Mouse (Mus musculus) lung, embryonic 15.5 days (tissue): ENCODE results near the gene Prdm15. TPM values are rescaled to one million over a fixed set of nuclear protein-coding genes. Genes with fewer than 3 reads are reported as not detected.

Experiments
- ATAC-seq: fragments of 200-750 bp; cut with Nextera tagmentation; 2 replicates; pipeline ENCODE4 v1.8.0; 2017; ENCODE audit warnings: moderate number of reproducible peaks, borderline replicate concordance; ENCODE audit not compliant: low FRiP score, low TSS enrichment; ENCODE audit errors: extremely low read depth
- H3K27ac ChIP-seq: fragments of 300-500 bp; sonication (generic); 2 replicates; pipeline ENCODE4 v1.5.1; 2015; ENCODE audit warnings: moderate library complexity, mild to moderate bottlenecking, inconsistent platforms
- H3K27me3 ChIP-seq: fragments of 300-500 bp; sonication (generic); 2 replicates; pipeline ENCODE4 v1.6.1; 2015; ENCODE audit warnings: inconsistent platforms
- H3K36me3 ChIP-seq: fragments of 300-500 bp; sonication (generic); 2 replicates; pipeline ENCODE4 v1.6.1; 2015; ENCODE audit warnings: inconsistent platforms
- H3K4me1 ChIP-seq: fragments of 300-500 bp; sonication (generic); 2 replicates; pipeline ENCODE4 v1.6.1; 2015; ENCODE audit warnings: inconsistent platforms
- H3K4me2 ChIP-seq: fragments of 300-500 bp; sonication (generic); 2 replicates; pipeline ENCODE4 v1.6.1; 2015; ENCODE audit warnings: inconsistent platforms, mild to moderate bottlenecking, moderate library complexity
- H3K4me3 ChIP-seq: fragments of 300-500 bp; sonication (generic); 2 replicates; pipeline ENCODE4 v1.5.1; 2015; ENCODE audit warnings: mild to moderate bottlenecking, inconsistent platforms
- H3K9ac ChIP-seq: fragments of 300-500 bp; sonication (generic); 2 replicates; pipeline ENCODE4 v1.6.1; 2015; ENCODE audit warnings: inconsistent platforms
- H3K9me3 ChIP-seq: fragments of 300-500 bp; sonication (generic); 2 replicates; pipeline ENCODE4 v1.6.1; 2016; ENCODE audit warnings: inconsistent platforms
- WGBS: fragments of 180-500 bp; shearing (Covaris S2); methylation state at CpG from one replicate; pipeline ENCODE4 v1.1.7; 2015; 5-methylcytosine and 5-hydroxymethylcytosine counted together
- polyA plus RNA-seq: library from polyadenylated mRNA; unstranded; fragments of >200 nt; fragmentation: Nextera tagmentation; extraction: Ambion mirVana; gene quantifications from 2 replicates; pipeline ENCODE4 v1.2.1, GENCODE M21; 2015

Gene Prdm15
- polyA plus RNA-seq, 1 experiment from 2014 or later: 10.9 TPM

DNA sequence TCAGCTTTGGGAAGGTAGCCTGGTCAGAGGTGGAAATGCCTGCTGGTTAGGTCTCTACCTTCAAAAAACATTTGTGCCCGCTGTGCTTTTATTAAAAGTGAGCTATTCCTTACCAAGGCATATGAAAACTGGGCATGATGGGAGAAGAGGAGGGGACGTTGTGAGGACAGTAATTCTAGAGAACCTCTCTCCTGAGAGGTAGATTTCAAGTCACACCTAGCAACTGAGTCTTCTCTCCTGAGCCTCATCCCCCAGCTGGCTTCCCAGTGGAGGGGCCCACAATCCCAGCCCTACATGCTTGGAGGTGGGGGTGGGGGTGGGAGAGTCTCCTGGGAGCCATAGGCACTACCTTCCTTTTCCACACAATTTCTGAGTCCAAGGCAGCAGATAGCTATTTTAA, 87.0 kb downstream of the Prdm15 start:
- peaks cover 49% of the 10 kb centered on the region for H3K27me3 ChIP-seq
- no peak overlapping the region for H3K4me2 ChIP-seq
- no peak overlapping the region for H3K9ac ChIP-seq
- ATAC-seq: no peak
- no peak overlapping the region for H3K4me3 ChIP-seq
- 53% methylated on average over 2 of the region's 2 CpGs for WGBS
- H3K4me1 ChIP-seq: peaks cover 42% of the 10 kb centered on the region
- no peaks in the 10 kb centered on the region for H3K9me3 ChIP-seq
- no peak overlapping the region for H3K27ac ChIP-seq
- H3K36me3 ChIP-seq: no peaks in the 10 kb centered on the region

DNA sequence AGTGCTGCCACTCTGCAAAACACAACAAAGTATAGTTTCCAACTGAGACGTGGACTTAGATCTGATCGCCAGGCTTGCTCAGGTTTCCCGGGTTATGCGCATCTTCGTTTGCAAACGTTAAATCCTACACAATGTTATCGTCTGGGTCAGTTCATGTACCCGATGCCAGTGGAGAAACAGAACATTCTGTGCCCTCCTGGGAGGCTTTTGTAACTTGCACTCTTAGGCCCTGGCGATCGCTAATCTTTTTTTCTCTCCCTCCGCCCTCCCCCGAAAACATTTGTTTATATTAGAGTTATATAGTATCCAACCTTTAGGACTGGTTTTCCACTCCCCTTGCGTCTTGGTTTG, 87.7 kb downstream of the Prdm15 start:
- H3K4me3 ChIP-seq: peak overlapping the region; percentile 49
- WGBS: 5% methylated on average over 13 of the region's 13 CpGs
- peaks cover 42% of the 10 kb centered on the region for H3K4me1 ChIP-seq
- H3K9me3 ChIP-seq: no peaks in the 10 kb centered on the region
- no peaks in the 10 kb centered on the region for H3K36me3 ChIP-seq
- peak overlapping the region; percentile 63 for H3K4me2 ChIP-seq
- ATAC-seq: no peak
- H3K27ac ChIP-seq: no peak overlapping the region
- peaks cover 49% of the 10 kb centered on the region for H3K27me3 ChIP-seq
- no peak overlapping the region for H3K9ac ChIP-seq

DNA sequence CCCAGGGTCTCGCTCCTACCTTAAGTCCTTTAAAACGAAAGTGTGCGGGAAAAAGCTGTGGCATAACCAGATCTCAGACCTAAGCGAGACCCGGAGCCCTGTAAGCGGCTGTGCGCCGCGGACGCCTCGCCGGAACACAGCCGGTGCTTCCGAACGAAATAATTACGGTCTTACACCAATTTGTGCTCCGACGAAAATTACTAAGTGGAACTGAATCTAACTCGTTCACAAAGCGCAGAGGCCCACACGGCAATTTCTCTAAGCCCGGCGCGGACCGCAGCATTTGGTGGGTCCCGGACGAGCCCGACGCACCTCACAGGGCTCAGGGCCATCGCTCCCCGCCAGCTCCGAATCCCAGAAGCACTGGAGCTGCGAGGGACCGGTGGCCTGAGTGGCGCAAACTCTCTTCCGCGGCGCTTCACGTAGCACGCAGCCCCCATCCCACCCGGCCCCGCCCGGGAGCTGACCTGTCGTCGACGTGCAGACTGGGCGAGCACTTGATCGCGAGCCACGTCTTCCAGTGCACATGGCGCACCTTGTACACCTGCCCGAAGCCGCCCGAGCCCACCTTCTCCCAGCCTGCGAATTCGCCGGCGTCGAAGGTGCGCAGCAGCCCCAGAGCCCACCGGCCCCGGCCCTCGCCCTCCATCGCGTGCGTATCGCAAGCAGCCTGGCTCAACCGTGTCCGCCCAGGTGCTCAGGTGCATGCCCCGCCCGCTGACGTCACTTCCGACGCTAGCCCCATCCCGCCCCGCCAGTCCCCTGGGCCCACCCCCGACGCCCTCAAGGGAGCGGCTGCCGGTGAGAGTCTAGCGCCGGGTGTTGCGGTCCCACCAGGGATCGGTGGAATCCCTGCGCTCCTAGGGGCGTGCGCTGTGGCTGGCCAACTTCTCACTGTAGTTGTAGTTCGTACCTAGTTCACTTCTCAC, 88.3 kb downstream of the Prdm15 start, which contains the start of gene Ripk4:
Gene Ripk4 (minus strand): TSS at position 727 of the 929 bp plus-strand sequence.
- Histone ChIP-seq H3K4me3 (peak within 1 kb of the TSS; percentile 49), H3K27me3 (peaks cover 49% of the 10 kb centered on the region), H3K36me3 (no peaks in the 10 kb centered on the region), H3K4me2 (peak within 1 kb of the TSS; percentile 63), H3K4me1 (peaks cover 42% of the 10 kb centered on the region), H3K9me3 (no peaks in the 10 kb centered on the region), H3K27ac (peak within 1 kb of the TSS; percentile 63), H3K9ac (peak within 1 kb of the TSS; percentile 46)
- 1% methylated on average over 88 of the region's 88 CpGs for WGBS
- ATAC-seq: peak; percentile 76

DNA sequence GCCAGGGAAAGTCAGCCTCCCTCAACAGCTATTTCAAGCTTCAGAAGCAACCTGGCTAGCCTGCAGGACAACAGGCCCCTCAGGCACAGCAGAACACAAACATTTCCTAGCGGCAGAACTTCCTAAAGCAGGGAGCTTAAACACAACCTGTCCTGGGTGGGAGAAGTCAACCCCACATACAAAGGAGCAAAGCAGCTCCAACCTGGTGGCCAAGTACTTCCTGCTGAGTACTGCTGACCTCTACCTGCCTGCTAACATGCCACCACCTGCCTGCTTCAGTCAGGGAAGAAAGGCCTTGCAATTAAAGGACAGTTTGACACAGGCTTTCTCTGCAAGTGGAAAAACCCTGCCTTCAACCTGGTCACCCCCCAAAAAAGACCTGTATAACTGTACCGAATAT, 89.9 kb downstream of the Prdm15 start:
- H3K27me3 ChIP-seq: peaks cover 49% of the 10 kb centered on the region
- H3K4me3 ChIP-seq: peak overlapping the region; percentile 49
- peak overlapping the region; percentile 45 for H3K27ac ChIP-seq
- H3K36me3 ChIP-seq: no peaks in the 10 kb centered on the region
- 41% methylated on average over 2 of the region's 2 CpGs for whole genome bisulfite sequencing
- H3K9me3 ChIP-seq: no peaks in the 10 kb centered on the region
- ATAC-seq: no peak
- H3K4me1 ChIP-seq: peaks cover 38% of the 10 kb centered on the region
- H3K4me2 ChIP-seq: peak overlapping the region; percentile 63
- no peak overlapping the region for H3K9ac ChIP-seq

DNA sequence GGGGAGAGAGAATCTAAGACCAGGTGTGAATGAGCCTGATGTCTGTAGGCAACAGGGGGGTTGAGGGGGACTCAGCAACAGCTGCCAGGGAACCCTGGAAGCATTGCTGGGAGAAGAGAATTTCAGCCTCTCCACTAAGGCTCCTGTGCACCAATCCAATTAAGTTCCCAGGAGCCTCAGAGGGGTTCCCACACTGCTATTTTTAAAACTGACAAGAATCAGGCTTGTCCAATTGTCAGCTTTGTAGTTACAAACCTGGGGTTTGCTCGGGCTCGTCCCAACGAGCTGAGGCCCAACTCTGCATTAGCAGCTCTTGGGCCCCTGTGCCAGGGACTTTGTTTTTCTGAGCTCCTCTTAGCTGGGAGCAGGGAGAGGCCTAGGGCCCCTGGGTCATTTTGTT, 92.0 kb downstream of the Prdm15 start:
- Histone ChIP-seq H3K9me3 (no peaks in the 10 kb centered on the region), H3K36me3 (no peaks in the 10 kb centered on the region), H3K27me3 (peaks cover 36% of the 10 kb centered on the region), H3K4me3 (no peak overlapping the region), H3K4me1 (0 out of 2 replicates have a peak, but pooled peaks cover 22% of the 10 kb centered on the region), H3K27ac (no peak overlapping the region), H3K4me2 (no peak overlapping the region), H3K9ac (no peak overlapping the region)
- 37% methylated on average over 3 of the region's 3 CpGs for WGBS
- no peak for ATAC-seq

DNA sequence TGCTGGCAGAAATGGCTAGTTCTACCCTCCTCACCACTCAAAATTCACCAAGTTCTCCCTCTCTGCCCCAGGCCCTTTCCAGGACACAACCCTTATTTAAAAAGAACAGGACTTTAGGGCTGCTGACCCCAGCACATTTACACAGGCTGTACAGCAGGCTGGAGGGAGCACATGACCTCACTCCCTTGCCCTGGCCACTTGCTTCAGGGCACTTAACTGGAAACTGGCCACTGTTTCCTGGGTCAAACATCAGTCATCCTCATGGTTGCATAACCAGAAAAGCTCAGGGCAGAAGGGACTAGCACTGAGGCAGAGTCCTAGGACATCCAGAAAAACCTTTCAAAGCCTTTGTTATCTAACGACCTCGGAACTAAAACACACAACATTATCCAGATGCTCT, 93.4 kb downstream of the Prdm15 start:
- no peaks in the 10 kb centered on the region for H3K9me3 ChIP-seq
- H3K27me3 ChIP-seq: peaks cover 23% of the 10 kb centered on the region; the same call in 1 of the 2 replicates
- H3K27ac ChIP-seq: no peak overlapping the region
- H3K4me1 ChIP-seq: 0 out of 2 replicates have a peak, but pooled peaks cover 15% of the 10 kb centered on the region
- no peak overlapping the region for H3K9ac ChIP-seq
- ATAC-seq: no peak
- H3K4me3 ChIP-seq: no peak overlapping the region
- 40% methylated on average over 2 of the region's 2 CpGs for WGBS
- H3K4me2 ChIP-seq: no peak overlapping the region
- H3K36me3 ChIP-seq: no peaks in the 10 kb centered on the region

DNA sequence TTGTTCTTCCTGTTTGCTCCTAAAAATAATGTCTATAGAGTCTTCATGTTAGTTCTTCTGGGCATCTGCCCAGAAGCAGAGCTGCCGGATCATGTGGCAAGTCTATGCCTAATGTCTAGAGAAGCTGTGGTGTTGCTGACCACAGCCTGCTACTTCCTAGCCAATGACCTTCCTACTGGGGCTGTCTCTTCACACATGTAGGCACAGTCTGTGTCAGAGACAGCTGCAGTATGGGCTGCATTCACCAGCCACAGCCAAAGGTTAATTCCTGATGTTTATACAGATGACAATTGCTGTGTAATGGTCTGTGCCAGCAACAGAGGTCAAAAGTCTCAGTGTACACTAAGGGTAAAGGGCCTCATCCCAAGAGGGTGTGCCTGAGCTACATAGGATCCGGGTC, 95.2 kb downstream of the Prdm15 start:
- ATAC-seq: peak; percentile 44; the same call in 1 of the 2 replicates
- peaks cover 8% of the 10 kb centered on the region; the same call in 1 of the 2 replicates for H3K27me3 ChIP-seq
- no peak overlapping the region for H3K4me2 ChIP-seq
- peaks cover 21% of the 10 kb centered on the region for H3K4me1 ChIP-seq
- no peaks in the 10 kb centered on the region for H3K9me3 ChIP-seq
- no peaks in the 10 kb centered on the region for H3K36me3 ChIP-seq
- H3K27ac ChIP-seq: no peak overlapping the region
- no peak overlapping the region for H3K4me3 ChIP-seq
- WGBS: 37% methylated on average over 2 of the region's 2 CpGs
- no peak overlapping the region for H3K9ac ChIP-seq

DNA sequence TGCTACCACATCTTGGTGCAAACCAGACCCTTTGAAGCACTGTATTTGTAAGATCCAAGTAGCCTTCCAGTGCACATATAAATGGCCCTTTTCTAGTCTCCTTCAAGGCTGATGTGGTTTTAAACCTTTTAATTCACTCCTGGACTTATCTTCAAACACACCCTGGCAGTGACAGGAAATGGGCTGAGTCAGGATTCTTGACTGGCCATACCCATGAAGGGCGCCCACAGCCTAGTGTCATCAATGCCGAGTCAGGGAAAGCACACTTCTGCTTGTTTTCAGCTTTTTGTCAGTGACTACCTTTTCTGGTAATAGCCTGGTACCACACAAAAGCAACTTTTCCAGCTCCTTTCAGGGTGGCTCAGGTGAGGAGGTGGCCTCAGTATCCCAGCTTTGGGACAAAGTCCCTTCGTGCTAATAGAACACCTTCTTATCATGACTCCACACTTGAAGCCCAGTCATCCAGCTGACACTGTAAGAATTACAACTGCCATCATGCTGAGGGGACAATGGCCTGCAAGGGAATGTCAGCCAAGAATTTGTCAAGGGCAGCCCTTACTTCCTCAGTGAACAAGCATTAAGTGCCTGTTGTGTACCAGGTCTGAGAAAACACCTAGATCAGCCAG, 99.2 kb downstream of the Prdm15 start:
- Histone ChIP-seq H3K4me1 (peaks cover 20% of the 10 kb centered on the region), H3K27me3 (no peaks in the 10 kb centered on the region), H3K9ac (no peak overlapping the region), H3K4me2 (no peak overlapping the region), H3K36me3 (peaks cover 3% of the 10 kb centered on the region; the same call in 1 of the 2 replicates), H3K9me3 (no peaks in the 10 kb centered on the region), H3K4me3 (no peak overlapping the region), H3K27ac (no peak overlapping the region)
- ATAC-seq: no peak
- 63% methylated on average over 3 of the region's 3 CpGs for WGBS

DNA sequence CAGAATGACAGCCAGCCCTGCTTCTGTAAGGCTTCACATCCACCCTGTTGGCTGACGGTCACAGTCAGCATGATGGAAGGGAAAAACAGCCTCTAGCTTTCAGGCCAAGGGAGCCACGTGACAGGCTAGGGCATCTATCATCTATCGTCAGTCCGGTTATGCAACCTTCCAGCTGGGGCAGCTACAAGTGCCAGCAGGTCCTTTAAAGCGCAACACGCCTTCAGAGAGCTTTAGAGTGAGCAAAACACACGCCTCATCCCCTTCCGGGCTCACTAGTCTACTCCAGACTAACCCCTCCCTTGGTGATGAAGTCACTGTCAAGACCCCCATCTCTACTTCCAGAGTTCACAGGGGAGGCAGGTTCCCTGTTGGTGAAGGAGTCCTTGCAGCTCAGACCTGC, 99.8 kb downstream of the Prdm15 start:
- ATAC-seq: peak; percentile 79; the same call in 1 of the 2 replicates
- peaks cover 20% of the 10 kb centered on the region for H3K4me1 ChIP-seq
- H3K9ac ChIP-seq: no peak overlapping the region
- H3K4me2 ChIP-seq: no peak overlapping the region
- WGBS: 16% methylated on average over 8 of the region's 8 CpGs
- H3K36me3 ChIP-seq: peaks cover 3% of the 10 kb centered on the region; the same call in 1 of the 2 replicates
- no peaks in the 10 kb centered on the region for H3K9me3 ChIP-seq
- H3K27me3 ChIP-seq: no peaks in the 10 kb centered on the region
- H3K27ac ChIP-seq: no peak overlapping the region
- H3K4me3 ChIP-seq: no peak overlapping the region

DNA sequence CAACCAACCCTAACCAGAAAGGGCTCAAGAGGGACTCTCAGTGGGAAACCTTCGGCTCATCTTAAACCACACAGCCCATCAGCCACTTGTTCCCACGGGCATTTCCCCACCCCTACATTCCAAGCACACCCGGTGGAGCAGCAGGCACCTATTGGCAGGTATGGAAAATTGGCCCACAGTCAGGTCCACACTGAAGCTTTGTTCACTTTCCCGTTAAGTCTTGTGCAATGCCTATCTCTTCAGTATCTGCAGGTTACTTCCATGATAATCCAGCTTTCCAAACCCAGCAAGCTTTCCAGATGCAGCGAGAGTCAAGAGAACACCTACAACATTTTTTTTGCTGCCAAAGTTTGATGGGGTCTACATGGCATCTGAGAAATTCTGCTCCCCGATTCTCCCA, 103.2 kb downstream of the Prdm15 start:
- Histone ChIP-seq H3K4me3 (no peak overlapping the region), H3K27me3 (no peaks in the 10 kb centered on the region), H3K4me1 (peaks cover 20% of the 10 kb centered on the region), H3K27ac (no peak overlapping the region), H3K36me3 (peaks cover 6% of the 10 kb centered on the region; the same call in 1 of the 2 replicates), H3K4me2 (no peak overlapping the region), H3K9me3 (no peaks in the 10 kb centered on the region), H3K9ac (no peak overlapping the region)
- 86% methylated on average over 6 of the region's 6 CpGs for WGBS
- no peak for ATAC-seq
